Mouse (Mus musculus): ENCODE data around the gene Gm3238. TPM values are rescaled to one million over a fixed set of nuclear protein-coding genes. Genes with fewer than 3 reads are reported as not detected.

The Gm3238 gene
- polyA plus RNA-seq (2015; fragmentation: Nextera tagmentation; extraction: Ambion mirVana), result not detected in 2 replicates

DNA sequence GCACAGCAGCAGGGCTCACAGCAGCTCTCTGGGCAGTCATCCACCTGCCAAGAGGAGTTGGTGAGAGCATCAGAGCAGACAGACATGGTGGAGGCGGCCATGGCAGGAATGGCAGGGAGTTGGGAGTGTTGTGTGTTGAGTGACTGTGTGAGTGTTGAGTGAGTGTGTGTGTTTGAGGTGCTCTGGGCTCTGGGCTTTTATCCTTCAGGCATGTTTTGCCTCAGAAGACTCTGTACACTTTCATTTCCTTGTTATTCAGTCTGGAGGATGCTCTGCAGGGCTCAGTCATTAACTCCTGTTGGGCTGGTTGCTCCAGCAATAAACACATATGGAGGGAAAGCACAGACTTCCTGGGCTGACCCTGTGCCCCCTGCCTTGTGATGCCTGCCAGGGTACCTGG is at the start of gene Gm3238:
Gene Gm3238 (minus strand): TSS at position 101 of the 400 bp plus-strand sequence.

DNA sequence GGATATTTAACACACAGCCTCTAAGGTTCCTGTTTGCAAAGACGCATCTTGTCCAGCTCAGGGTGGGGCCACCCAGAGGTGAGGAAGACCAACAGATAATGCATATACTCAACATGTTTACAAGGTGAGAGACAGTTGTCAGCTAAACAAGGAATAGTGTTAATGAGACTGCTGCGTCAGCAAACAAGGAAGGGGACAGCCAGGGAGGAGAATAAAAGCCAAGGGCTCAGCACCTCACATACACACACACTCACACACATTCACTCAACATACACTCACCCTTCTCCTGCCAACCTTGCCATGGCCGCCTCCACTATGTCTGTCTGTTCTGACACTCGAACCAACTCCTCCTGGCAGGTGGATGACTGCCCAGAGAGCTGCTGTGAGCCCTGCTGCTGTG is 43.3 kb upstream of the Gm3238 start, which contains the start of gene Gm2696:
Gene Gm2696 (plus strand): TSS at position 301 of the 400 bp plus-strand sequence.

DNA sequence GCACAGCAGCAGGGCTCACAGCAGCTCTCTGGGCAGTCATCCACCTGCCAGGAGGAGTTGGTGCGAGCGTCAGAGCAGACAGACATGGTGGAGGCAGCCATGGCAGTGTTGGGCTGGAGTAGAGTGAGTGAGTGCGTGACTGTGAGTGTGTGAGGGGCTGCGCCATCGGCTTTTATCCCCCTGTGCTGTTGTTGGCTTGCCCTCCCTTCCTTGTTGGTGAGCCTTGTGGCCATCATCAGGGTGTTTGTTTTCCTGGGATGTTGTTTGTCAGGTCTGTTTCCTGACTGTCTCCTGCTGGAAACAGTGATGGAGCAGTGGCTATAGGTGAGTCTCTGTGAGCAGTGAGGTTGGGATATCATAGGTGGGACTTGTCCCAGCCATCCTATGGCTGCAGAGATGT is 40.6 kb upstream of the Gm3238 start, which contains the start of gene Gm9507:
Gene Gm9507 (minus strand): TSS at position 101 of the 400 bp plus-strand sequence.

DNA sequence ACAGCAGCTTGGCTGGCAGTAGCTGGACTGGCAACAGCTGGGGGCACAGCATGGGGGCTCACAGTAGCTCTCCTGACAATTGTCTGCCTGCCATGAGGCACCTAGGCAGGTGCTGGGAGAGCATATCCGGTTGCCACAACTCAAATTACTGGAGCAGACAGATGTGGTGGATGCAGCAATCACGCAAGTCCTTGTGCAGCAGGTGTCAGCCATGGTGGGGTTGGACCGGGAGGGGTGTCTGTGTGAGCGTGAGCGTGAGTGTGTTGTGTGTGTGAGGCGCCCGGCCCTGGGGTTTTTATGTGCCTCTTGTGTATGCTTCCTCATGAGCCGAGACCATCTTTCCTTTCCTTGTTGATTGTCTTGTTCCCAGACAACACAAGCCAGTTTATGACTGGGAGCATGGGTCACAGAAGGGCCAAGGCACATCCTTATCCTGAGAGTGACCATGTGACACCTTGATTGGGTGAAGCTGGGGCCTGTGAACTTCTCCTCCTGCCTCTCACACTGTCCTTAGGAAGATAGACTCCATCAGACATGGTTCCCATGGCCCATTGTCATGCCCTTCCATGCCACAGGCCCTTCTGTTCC is 27.9 kb upstream of the Gm3238 start, which contains the start of gene Gm19668:
Gene Gm19668 (minus strand): TSS at position 213 of the 588 bp plus-strand sequence.

DNA sequence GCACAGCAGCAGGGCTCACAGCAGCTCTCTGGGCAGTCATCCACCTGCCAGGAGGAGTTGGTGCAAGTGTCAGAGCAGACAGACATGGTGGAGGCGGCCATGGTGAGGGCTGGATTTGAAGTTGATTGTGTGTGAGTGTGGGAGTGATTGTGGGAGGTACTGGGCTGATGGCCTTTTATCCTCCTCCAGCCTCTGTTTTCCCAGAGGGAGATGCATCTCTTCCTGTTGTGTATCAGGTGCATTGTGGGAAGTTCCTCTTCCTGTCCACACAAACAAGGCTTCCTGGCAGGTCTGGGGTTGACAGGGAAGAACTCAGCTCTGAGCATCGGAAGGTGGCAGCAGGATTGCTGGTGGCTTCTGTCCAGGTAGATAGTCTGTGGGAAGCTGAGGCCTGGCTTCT is 23.9 kb upstream of the Gm3238 start, which contains the start of gene Gm9639:
Gene Gm9639 (minus strand): TSS at position 101 of the 400 bp plus-strand sequence.

DNA sequence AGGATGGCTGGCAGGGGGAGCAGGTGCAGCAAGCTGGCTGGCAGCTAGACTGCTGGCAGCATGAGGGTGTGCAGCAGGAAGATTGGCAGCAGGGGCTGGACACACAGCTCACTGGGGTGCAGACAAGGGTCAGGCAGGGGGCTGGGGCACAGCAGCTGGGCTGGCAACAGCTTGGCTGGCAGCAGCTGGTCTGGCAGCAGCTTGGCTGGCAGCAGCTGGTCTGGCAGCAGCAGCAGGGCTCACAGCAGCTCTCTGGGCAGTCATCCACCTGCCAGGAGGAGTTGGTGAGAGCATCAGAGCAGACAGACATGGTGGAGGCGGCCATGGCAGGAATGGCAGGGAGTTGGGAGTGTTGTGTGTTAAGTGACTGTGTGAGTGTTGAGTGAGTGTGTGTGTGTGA is 16.8 kb upstream of the Gm3238 start, which contains the start of gene Gm7137:
Gene Gm7137 (minus strand): TSS at position 325 of the 400 bp plus-strand sequence.

DNA sequence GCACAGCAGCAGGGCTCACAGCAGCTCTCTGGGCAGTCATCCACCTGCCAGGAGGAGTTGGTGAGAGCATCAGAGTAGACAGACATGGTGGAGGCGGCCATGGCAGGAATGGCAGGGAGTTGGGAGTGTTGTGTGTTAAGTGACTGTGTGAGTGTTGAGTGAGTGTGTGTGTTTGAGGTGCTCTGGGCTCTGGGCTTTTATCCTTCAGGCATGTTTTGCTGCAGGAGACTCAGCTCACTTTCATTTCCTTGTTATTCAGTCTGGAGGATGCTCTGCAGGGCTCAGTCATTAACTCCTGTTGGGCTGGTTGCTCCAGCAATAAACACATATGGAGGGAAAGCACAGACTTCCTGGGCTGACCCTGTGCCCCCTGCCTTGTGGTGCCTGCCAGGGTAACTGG is 11.3 kb upstream of the Gm3238 start, which contains the start of gene Gm3250:
Gene Gm3250 (minus strand): TSS at position 101 of the 400 bp plus-strand sequence.

DNA sequence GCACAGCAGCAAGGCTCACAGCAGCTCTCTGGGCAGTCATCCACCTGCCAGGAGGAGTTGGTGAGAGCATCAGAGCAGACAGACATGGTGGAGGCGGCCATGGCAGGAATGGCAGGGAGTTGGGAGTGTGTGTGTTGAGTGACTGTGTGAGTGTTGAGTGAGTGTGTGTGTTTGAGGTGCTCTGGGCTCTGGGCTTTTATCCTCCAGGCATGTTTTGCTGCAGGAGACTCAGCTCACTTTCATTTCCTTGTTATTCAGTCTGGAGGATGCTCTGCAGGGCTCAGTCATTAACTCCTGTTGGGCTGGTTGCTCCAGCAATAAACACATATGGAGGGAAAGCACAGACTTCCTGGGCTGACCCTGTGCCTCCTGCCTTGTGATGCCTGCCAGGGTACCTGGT is 5.7 kb upstream of the Gm3238 start, which contains the start of gene Gm7138:
Gene Gm7138 (minus strand): TSS at position 101 of the 400 bp plus-strand sequence.

DNA sequence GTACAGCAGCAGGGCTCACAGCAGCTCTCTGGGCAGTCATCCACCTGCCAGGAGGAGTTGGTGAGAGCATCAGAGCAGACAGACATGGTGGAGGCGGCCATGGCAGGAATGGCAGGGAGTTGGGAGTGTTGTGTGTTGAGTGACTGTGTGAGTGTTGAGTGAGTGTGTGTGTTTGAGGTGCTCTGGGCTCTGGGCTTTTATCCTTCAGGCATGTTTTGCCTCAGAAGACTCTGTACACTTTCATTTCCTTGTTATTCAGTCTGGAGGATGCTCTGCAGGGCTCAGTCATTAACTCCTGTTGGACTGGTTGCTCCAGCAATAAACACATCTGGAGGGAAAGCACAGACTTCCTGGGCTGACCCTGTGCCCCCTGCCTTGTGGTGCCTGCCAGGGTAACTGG is 11.5 kb downstream of the Gm3238 start, which contains the start of gene Gm3233:
Gene Gm3233 (minus strand): TSS at position 101 of the 400 bp plus-strand sequence.

DNA sequence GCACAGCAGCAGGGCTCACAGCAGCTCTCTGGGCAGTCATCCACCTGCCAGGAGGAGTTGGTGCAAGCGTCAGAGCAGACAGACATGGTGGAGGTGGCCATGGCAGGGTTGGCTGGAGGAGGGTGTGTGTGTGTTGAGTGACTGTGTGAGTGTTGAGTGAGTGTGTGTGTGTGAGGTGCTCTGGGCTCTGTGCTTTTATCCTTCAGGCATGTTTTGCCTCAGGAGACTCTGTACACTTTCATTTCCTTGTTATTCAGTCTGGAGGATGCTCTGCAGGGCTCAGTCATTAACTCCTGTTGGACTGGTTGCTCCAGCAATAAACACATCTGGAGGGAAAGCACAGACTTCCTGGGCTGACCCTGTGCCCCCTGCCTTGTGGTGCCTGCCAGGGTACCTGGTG is 19.9 kb downstream of the Gm3238 start, which contains the start of gene Gm9736:
Gene Gm9736 (minus strand): TSS at position 101 of the 400 bp plus-strand sequence.

DNA sequence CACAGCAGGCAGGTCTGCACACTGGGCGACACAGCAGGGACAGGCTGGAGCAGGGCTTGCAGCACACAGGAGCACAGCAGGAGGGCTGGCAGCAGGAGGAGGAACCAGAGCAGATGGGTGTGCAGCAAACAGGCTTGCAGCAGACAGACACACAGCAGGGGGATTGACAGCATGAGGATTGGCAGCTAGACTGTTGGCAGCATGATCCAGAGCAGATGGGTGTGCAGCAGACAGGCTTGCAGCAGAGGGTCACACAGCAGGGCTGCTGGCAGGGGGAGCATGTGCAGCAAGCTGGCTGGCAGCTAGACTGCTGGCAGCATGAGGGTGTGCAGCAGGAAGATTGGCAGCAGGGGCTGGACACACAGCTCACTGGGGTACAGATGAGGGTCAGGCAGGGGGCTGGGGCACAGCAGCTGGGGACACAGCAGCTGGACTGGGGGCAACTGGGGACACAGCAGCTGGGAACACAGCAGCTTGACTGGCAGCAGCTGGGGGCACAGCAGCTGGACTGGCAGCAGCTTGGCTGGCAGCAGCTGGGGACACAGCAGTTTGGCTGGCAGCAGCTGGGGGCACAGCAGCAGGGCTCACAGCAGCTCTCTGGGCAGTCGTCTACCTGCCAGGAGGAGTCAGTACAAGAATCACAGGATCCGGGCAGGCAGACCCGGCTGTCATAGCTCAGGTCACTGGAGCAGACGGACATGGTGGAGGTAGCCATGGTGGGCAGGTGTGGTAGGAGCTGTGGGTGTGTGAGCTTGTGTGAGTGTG is 29.0 kb downstream of the Gm3238 start, which contains the start of gene Gm18596:
Gene Gm18596 (minus strand): TSS at position 715 of the 765 bp plus-strand sequence.

DNA sequence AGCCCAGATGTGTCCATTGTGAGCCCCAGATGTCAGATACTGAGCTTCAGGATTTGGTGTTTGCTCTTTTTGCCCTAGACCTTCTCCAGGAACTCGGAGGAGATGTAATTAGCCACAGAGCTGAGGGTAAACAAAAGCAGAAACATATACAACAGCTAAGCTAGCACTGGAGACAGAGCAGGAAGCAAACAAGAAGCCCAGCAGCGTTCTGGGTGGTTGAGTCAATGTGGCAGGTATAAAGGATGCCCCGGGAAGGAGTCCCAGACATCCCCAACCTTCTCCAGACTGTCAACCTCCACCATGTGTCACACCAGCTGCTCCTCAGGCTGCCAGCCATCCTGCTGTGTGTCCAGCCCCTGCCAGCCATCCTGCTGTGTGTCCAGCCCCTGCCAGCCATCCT is 44.9 kb downstream of the Gm3238 start, which contains the start of gene Gm10100:
Gene Gm10100 (plus strand): TSS at position 301 of the 400 bp plus-strand sequence.

Other genes with a start within 250 kb of the Gm3238 start
- 5.6 and 37.0 TPM in 2 replicates for gene Itgb2, start 241.1 kb downstream of the Gm3238 start, polyA plus RNA-seq (2015; fragmentation: Nextera tagmentation; extraction: Ambion mirVana)
- 150 and 154 TPM in 2 replicates for gene Pttg1ip, start 189.6 kb downstream of the Gm3238 start, polyA plus RNA-seq (2015; fragmentation: Nextera tagmentation; extraction: Ambion mirVana)
- gene Sumo3, start 165.2 kb downstream of the Gm3238 start, polyA plus RNA-seq (2015; fragmentation: Nextera tagmentation; extraction: Ambion mirVana), result 184 and 190 TPM in 2 replicates
- 5.7 and 21.3 TPM in 2 replicates for gene Gm49325, start 165.1 kb downstream of the Gm3238 start, polyA plus RNA-seq (2015; fragmentation: Nextera tagmentation; extraction: Ambion mirVana)
- gene Ube2g2, start 149.1 kb downstream of the Gm3238 start, polyA plus RNA-seq (2015; fragmentation: Nextera tagmentation; extraction: Ambion mirVana), result 59.0 and 62.6 TPM in 2 replicates
- gene Tspear, start 84.8 kb downstream of the Gm3238 start, polyA plus RNA-seq (2015; fragmentation: Nextera tagmentation; extraction: Ambion mirVana), result 0.39 and 0.67 TPM in 2 replicates
- not detected in 2 replicates for gene Gm19402, start 80.6 kb downstream of the Gm3238 start, polyA plus RNA-seq (2015; fragmentation: Nextera tagmentation; extraction: Ambion mirVana)
- gene Gm9508, start 74.1 kb downstream of the Gm3238 start, polyA plus RNA-seq (2015; fragmentation: Nextera tagmentation; extraction: Ambion mirVana), result not detected in 2 replicates
- not detected in 2 replicates for gene Gm10272, start 64.7 kb downstream of the Gm3238 start, polyA plus RNA-seq (2015; fragmentation: Nextera tagmentation; extraction: Ambion mirVana)
- gene Gm10024, start 59.9 kb downstream of the Gm3238 start, polyA plus RNA-seq (2015; fragmentation: Nextera tagmentation; extraction: Ambion mirVana), result not detected in 2 replicates
- not detected in 2 replicates for gene Gm10142, start 55.5 kb downstream of the Gm3238 start, polyA plus RNA-seq (2015; fragmentation: Nextera tagmentation; extraction: Ambion mirVana)
- not detected in 2 replicates for gene Krtap12-1, start 50.7 kb downstream of the Gm3238 start, polyA plus RNA-seq (2015; fragmentation: Nextera tagmentation; extraction: Ambion mirVana)
- gene Gm10100, start 44.8 kb downstream of the Gm3238 start, polyA plus RNA-seq (2015; fragmentation: Nextera tagmentation; extraction: Ambion mirVana), result not detected in 2 replicates
- not detected in 2 replicates for gene Gm18596, start 28.7 kb downstream of the Gm3238 start, polyA plus RNA-seq (2015; fragmentation: Nextera tagmentation; extraction: Ambion mirVana)
- not detected in 2 replicates for gene Gm9736, start 20.0 kb downstream of the Gm3238 start, polyA plus RNA-seq (2015; fragmentation: Nextera tagmentation; extraction: Ambion mirVana)
- gene Gm3233, start 11.6 kb downstream of the Gm3238 start, polyA plus RNA-seq (2015; fragmentation: Nextera tagmentation; extraction: Ambion mirVana), result not detected in 2 replicates
- gene Gm7138, start 5.6 kb upstream of the Gm3238 start, polyA plus RNA-seq (2015; fragmentation: Nextera tagmentation; extraction: Ambion mirVana), result not detected in 2 replicates
- gene Gm3250, start 11.2 kb upstream of the Gm3238 start, polyA plus RNA-seq (2015; fragmentation: Nextera tagmentation; extraction: Ambion mirVana), result not detected in 2 replicates
- not detected in 2 replicates for gene Gm7137, start 16.9 kb upstream of the Gm3238 start, polyA plus RNA-seq (2015; fragmentation: Nextera tagmentation; extraction: Ambion mirVana)
- gene Gm9639, start 23.8 kb upstream of the Gm3238 start, polyA plus RNA-seq (2015; fragmentation: Nextera tagmentation; extraction: Ambion mirVana), result not detected in 2 replicates
- gene Gm19668, start 27.8 kb upstream of the Gm3238 start, polyA plus RNA-seq (2015; fragmentation: Nextera tagmentation; extraction: Ambion mirVana), result not detected in 2 replicates
- gene Gm9507, start 40.5 kb upstream of the Gm3238 start, polyA plus RNA-seq (2015; fragmentation: Nextera tagmentation; extraction: Ambion mirVana), result not detected in 2 replicates
- not detected in 2 replicates for gene Gm2696, start 43.4 kb upstream of the Gm3238 start, polyA plus RNA-seq (2015; fragmentation: Nextera tagmentation; extraction: Ambion mirVana)
- gene Krtap10-4, start 55.8 kb upstream of the Gm3238 start, polyA plus RNA-seq (2015; fragmentation: Nextera tagmentation; extraction: Ambion mirVana), result not detected in 2 replicates
- not detected in 2 replicates for gene Krtap10-10, start 64.6 kb upstream of the Gm3238 start, polyA plus RNA-seq (2015; fragmentation: Nextera tagmentation; extraction: Ambion mirVana)
- gene Gm36176, start 75.5 kb upstream of the Gm3238 start, polyA plus RNA-seq (2015; fragmentation: Nextera tagmentation; extraction: Ambion mirVana), result not detected in 2 replicates
- not detected in 2 replicates for gene Gm10318, start 81.5 kb upstream of the Gm3238 start, polyA plus RNA-seq (2015; fragmentation: Nextera tagmentation; extraction: Ambion mirVana)
- not detected in 2 replicates for gene Gm3285, start 90.7 kb upstream of the Gm3238 start, polyA plus RNA-seq (2015; fragmentation: Nextera tagmentation; extraction: Ambion mirVana)
- 7.1 and 7.6 TPM in 2 replicates for gene Lrrc3, start 131.2 kb upstream of the Gm3238 start, polyA plus RNA-seq (2015; fragmentation: Nextera tagmentation; extraction: Ambion mirVana)
- gene Trpm2, start 199.2 kb upstream of the Gm3238 start, polyA plus RNA-seq (2015; fragmentation: Nextera tagmentation; extraction: Ambion mirVana), result 0.27 and 0.58 TPM in 2 replicates
- gene 1810043G02Rik, start 207.2 kb upstream of the Gm3238 start, polyA plus RNA-seq (2015; fragmentation: Nextera tagmentation; extraction: Ambion mirVana), result 14.8 and 17.2 TPM in 2 replicates
- gene Pfkl, start 238.8 kb upstream of the Gm3238 start, polyA plus RNA-seq (2015; fragmentation: Nextera tagmentation; extraction: Ambion mirVana), result 83.0 and 103 TPM in 2 replicates

All from urinary bladder, postnatal 0 days (tissue).